Comparison of ENCODE assay signal across 17 mouse cellular contexts in the genomic region with DNA sequence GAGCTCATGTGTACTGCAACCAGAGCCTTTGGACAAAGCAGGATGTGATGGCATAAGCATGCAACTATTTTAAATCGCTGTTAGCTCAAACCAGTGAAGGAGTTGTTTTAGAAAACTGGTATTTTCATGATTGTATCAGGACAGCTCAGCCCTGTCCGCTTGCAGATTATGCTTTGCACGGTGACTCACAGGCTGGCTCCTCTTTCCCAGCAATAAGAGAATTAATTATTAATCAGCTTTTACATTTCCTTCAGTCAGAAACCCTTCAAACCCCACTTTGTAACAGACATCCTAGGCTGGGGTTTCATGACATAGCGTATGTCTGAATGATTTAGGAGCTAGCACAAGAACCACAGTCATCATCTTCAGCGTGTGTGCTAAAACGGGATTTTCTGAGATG.
"Had no signal": no experiment of that assay in that cellular context is flagged by ENCODE, and none has a peak within 500 bp of the region (broad histone marks: within the 10 kb centered on the region; RNA-seq: fewer than 3 reads in every experiment).

No protein-coding gene starts in this region.

- H3K4me1 ChIP-seq: limb, embryonic 12.5 days; liver, embryonic 13.5 days; lung, embryonic 15.5 days; megakaryocyte, embryonic 14.5 days; midbrain, embryonic 12.5 days; neural tube, embryonic 12.5 days; stomach, embryonic 15.5 days had no signal

- H3K4me3 ChIP-seq: limb, embryonic 12.5 days; liver, embryonic 13.5 days; lung, embryonic 15.5 days; megakaryocyte, embryonic 14.5 days; midbrain, embryonic 12.5 days; neural tube, embryonic 12.5 days; stomach, embryonic 15.5 days had no signal

- H3K27me3 ChIP-seq: limb, embryonic 12.5 days; liver, embryonic 13.5 days; lung, embryonic 15.5 days; megakaryocyte, embryonic 14.5 days; midbrain, embryonic 12.5 days; neural tube, embryonic 12.5 days; stomach, embryonic 15.5 days had no signal

- ATAC-seq: hindbrain, embryonic 16.5 days; inflammation-experienced regulatory T-cells, adult 6 months; liver, postnatal 0 days had no signal

- H3K36me3 ChIP-seq: lung, embryonic 15.5 days; midbrain, embryonic 12.5 days; neural tube, embryonic 12.5 days; stomach, embryonic 15.5 days had no signal

- H3K9ac ChIP-seq: limb, embryonic 12.5 days; liver, embryonic 13.5 days; liver, postnatal 0 days; lung, embryonic 15.5 days; midbrain, embryonic 12.5 days; neural tube, embryonic 12.5 days; stomach, embryonic 15.5 days had no signal

- DNase-seq: kidney, adult 8-10 months; kidney, postnatal 36 days; liver; liver, embryonic 13.5 days; liver, postnatal 0 days; lung, postnatal 14 days; right cerebral cortex, postnatal 4 days; thymus, postnatal 4 days had no signal

- H3K9me3 ChIP-seq: limb, embryonic 12.5 days; liver, embryonic 13.5 days; lung, embryonic 15.5 days; megakaryocyte, embryonic 14.5 days; midbrain, embryonic 12.5 days; neural tube, embryonic 12.5 days; stomach, embryonic 15.5 days had no signal

- H3K27ac ChIP-seq: limb, embryonic 12.5 days; liver, embryonic 13.5 days; lung, embryonic 15.5 days; macrophage; midbrain, embryonic 12.5 days; neural tube, embryonic 12.5 days; stomach, embryonic 15.5 days had no signal

- H3K4me2 ChIP-seq: limb, embryonic 12.5 days; liver, embryonic 13.5 days; lung, embryonic 15.5 days; midbrain, embryonic 12.5 days; neural tube, embryonic 12.5 days; stomach, embryonic 15.5 days had no signal
